Mouse (Mus musculus): ENCODE data around the gene Tbc1d10a. TPM values are rescaled to one million over a fixed set of nuclear protein-coding genes. Genes with fewer than 3 reads are reported as not detected.
A peak's percentile ranks its signal among the peaks of the same experiment; 100 is the strongest.
"Not testable (repeated sequence)": the region's sequence is repeated elsewhere in the genome, so short reads cannot be mapped to it uniquely, and the experiment has no call there.

Gene Tbc1d10a
- polyA plus RNA-seq, 3 experiments from 2014 or later: 14.3 to 20.5 (median 19.0) TPM

DNA sequence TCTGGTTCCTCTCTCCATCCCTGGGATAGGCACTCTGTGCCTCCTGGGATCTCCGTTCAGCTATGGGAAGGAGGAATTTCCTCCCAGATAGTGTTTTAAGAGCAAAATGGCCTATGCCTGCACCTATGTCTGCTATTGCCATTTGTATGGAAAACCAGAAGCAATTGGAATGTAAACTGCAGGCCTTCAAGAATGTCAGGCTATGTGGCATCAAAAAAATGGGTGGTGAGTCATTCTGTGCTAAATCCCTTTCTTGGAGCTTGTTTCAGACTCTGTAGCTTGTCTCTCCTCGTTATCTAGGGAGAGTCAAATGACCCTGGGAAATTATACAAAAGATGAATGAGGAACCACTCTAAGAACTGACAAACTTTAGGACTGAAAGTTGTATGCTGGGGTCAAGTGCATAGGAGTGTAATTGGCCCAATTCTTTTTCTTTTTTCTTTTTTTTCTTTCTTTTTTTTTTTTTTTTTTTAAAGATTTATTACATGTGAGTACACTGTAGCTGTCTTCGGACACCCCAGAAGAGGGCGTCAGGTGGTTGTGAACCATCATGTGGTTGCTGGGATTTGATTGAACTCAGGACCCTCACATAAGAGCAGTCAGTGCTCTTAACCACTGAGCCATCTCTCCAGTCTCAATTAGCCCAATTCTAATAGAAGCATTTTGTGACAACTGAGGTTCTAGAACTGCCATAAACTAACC lies 2.2 kb upstream of the Tbc1d10a start:
- no peak for ATAC-seq

DNA sequence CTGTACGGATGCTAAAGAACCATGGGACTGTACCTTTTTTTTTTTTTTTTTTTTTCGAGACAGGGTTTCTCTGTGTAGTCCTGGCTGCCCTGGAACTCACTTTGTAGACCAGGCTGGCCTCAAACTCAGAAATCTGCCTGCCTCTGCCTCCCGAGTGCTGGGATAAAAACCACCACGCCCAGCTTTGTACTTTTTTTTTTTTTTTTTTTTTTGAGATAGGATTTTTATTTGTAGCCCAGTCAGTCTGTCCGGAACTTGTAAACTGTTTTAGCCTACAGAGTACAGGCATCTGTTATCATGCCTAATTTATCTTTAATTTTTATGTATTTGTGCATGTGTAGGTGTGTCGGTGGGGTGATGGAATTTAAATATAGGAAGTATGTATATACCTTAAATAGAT lies 1.1 kb upstream of the Tbc1d10a start:
- ATAC-seq: not testable (repeated sequence)

GRCm38 (mm10) chr11:4187318-4187700 lies 720 bp downstream of the Tbc1d10a start:
- no peak for ATAC-seq

GRCm38 (mm10) chr11:4189182-4189581 lies 2.6 kb downstream of the Tbc1d10a start:
- no peak for ATAC-seq

DNA sequence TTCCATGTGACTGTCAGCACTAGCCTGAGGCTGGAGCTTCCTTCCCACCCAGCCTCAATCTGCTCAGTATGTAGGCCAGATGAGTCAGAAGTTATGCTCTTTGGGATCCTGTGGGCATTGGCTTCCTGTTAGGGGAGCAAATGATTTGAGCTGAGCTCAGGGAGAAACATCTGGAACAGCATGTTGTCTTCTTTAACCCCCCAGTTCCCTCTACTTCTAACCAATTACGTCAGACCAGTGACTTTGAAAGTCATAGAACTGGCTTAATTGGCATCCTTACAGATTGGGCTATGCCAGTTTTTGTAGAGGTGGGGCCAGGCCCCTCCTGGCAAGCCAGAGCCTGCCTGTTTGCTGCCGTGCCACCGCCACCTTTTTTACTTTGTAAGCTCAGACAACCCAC lies 4.1 kb downstream of the Tbc1d10a start:
- ATAC-seq: no peak

DNA sequence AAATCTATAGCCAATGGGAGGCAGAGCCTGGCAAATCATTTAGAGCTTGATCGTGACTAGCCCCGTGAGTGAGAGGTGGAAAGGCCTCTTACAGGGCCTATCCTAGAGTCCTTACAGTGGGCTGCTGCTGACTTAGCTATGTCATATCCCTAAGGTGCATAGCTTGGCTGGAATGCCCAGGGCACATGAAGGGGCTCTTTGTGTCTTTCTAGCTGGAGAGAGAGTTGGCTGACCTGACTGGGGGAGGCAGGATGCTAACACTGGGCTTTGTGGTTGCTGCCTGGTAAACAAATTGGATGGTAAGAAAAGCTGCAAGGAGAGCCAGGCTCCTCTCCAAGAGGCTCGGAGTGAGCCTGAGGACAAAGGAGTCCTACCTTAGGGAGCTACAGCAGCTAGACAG lies 6.2 kb downstream of the Tbc1d10a start:
- ATAC-seq: no peak

- ATAC-seq: no peak
Observed at GRCm38 (mm10) chr11:4193420-4193819, 6.8 kb downstream of the Tbc1d10a start.

DNA sequence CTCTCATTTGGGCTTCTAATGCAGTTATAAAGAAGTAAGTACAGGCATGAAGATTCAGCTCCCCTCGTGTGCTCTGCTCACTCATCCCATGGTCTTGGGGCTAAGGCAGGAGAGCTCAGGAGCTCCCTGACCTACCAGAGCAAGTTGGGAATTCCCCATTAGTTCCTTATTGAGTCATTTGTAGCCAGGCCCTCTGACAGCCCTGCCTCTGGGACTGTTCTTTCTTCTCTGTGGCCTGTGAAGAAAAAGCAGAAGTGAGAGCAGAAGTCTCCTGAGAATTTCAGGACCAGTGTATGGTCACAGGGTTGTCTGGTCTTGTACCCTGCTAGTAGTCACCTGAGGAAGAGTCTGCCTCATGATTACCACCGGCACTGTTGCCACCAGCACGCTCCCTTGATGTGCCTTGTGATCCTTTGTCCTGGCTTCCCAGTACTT lies 9.0 kb downstream of the Tbc1d10a start:
- ATAC-seq: peak; percentile 76

GRCm38 (mm10) chr11:4196636-4197035 lies 10.0 kb downstream of the Tbc1d10a start:
- ATAC-seq: no peak

DNA sequence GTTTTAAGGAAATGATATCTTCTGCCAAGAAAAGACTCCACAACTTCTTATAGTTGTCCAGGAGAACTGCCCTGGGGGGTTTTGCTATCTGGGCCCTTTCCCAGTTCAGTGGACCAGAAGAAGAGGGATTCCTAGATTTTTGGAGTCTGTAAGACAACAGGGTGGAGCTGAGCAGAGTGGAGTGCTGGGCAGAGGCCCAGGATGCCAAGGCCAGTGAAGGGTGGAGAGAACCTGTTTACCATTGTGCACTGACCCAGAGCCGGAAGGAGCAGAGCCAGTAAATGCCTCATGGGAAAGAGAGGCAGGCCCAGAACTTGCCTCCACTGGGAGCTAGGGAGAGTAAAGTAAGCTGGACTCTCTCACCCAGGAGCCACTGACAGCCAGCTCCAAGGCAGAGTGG lies 11.1 kb downstream of the Tbc1d10a start:
- ATAC-seq: no peak

DNA sequence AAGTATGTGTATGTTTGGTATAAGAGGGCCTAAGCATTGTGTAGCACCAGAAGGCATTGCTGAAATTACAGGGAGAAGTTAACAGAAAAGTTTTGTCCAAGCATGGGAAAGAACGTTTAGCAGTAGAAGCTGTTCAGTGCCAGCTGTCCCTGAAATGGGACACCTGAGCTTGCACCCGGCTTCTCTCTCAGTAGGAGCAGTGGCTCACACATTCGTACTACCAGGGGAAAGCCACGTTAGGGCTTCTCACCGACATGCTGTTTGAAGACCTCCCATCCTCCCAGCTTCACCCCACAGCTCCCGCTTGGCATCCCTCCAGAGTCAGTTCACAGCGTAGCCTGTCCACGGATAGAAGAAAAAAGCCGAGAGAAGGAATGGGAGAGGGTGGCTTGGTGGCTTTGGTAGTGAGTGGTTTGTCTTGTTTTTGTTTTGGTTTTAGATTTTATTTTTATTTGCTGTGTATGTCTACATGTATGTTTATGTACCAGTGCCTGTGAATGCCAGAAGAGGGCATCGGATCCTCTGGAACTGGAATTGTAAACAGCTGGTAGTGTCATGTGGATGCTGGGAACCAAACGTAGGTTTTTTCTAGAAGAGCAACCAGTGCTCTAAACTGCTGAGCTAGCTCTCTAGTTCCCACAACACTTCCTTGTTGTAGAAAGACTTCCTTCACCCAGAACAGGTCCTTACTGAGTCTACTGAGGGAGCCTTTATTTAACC lies 15.6 kb downstream of the Tbc1d10a start:
- ATAC-seq: no peak

DNA sequence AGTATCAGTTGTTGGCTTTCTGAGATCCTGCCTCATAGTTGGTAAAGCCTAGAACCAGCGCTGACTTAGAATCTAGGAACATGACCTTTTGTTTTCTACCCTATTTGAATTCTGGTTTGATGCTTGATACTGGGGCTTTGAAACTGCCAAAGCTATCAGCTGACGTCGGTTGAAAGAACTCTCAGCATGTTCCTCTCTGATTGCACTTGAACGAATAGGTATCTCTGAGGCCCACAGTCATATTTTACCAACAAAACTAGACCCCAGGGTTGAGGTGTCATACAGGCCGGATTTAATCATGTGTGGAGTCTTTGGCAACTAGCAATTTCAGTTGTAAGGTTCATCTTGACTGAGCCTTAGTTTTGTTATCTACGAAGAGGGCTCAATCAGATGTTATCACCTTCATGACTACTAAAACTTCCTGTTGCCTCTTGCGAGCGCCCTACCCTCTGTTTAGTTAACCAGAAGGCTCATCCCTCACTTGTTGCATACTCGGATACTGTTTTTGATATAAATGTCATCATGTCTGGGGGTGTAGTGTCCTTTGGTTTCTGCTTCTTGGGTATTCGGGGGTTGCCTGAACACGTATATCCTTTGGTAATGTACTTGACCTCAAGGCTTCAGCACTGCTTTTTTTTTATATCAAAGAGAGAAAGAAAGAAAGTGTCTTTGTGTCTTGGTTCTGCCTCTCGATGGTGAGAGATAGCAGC lies 16.6 kb downstream of the Tbc1d10a start:
- ATAC-seq: peak; percentile 67

DNA sequence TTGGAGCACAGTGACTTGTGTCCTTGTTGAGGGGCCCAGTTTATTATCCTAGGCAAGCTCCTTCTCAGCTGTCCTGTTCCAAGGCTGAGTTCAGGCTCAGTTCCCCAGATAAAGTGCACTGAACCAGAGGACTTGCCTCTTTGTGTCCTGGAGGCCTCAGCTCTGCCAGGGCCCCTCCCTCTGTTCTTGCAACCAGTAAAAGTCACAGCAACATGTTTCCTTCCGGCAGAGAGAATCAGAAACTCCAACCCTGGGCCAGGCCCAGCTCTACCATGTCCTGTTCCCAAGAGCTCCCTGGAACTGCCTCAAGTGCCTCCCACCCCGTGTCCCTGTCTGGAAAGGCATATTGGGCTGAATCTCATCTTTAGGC lies 17.1 kb downstream of the Tbc1d10a start:
- peak; percentile 57 for ATAC-seq

DNA sequence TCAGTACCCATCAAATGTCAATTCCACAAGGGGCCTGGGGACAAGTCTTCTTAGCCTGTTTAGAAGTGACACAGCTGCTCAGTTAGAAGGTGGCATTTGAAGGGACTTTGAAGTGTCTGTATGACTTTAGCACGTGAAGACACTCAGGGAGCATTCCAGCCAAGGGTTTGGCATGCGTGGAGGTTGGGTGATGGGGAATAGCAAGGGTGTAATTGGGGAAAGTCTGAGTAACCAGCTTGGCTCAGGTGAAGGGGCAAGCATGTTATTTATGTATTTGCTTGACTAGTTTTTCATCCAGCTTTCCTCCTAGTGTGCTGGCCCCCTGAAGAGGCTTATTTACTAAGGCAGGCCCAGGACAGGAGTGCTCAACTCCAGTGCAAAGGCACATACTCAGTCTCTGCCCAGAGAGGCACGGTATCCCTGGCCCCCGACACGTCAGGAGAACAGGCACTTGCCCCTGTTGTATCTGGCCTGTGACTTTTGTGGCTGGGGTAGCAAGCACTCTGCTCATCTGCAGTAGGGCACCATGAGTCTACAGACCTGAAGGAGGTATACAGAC lies 18.6 kb downstream of the Tbc1d10a start:
- ATAC-seq: no peak

DNA sequence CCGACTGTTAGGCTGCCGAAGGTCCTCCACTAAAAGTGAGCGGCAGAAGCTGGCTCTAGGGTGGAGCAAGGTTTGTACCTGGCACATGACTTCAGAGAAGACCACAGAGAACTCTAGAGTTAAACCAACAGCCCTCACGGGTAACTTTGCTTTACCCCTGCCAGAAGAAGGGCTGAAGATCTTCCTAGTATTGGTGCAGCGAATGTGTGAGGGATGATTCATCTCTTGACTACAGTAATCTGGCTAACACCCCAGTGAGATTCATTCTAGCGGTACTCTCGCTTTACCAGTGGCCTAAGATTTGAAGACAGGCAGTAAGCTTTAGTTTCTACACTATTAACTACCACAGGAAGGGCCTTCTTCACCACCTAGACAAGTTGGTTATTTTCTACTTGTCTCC lies 19.4 kb downstream of the Tbc1d10a start:
- peak; percentile 15 for ATAC-seq

DNA sequence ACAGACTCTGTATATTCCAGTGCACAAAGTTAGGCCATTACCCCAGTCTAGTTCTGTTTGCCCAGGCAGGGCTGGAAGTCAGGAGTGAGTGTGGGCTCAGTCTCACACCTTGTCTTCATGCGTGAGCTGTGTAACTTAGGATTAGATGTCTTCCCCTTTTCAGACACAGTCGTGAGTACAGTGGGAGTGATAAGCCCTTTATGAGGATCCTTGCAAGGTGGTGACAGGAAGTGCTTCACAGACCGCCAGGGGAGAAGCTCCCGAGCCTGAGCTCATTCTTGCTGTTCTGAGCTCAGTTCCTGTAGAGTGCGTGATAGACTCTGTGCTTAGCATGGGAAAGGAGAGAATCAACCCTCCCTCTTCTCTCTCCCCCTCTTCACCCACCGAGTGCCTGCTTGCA lies 20.0 kb downstream of the Tbc1d10a start:
- peak; percentile 66 for ATAC-seq

DNA sequence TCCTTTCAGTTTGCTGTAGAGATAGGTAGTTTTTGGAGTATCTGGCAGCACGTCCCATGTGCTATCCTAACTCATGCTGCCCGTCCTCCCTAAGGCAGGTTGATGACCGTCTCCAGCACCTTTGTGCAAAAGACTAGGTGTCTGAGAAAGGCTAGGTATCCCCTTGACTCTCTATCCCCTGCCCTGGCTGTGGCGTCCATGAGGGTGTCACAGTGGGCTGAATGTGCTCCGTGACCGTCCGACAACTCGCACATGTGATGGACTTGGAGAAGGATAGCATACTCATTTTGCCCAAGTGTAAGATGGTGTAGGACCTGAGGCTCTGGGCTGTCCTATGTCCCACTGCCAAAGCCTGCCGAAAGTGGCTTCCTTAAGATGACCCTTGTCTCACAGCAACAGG lies 21.1 kb downstream of the Tbc1d10a start:
- no peak for ATAC-seq

DNA sequence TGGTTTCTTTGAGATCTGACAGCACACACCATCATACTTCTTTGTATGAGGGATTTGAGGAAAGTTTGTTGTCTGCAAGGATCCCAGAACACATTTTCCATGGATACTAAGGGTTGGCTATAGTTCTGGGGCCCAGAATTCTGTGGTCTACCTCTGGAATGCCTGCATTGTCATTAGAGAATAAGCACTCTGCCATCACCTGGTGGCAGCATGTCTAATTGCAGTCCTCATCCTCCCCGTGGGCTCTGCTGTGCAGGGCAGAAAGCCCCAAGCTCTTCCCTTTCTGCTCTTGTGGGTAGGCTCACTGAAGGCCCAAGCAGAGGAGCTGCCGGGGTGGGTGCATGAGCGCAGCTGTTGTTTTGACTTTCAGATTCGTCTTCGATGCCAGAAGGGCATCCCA lies 23.0 kb downstream of the Tbc1d10a start:
- no peak for ATAC-seq

- no peak for ATAC-seq
Observed at GRCm38 (mm10) chr11:4210786-4211185, 24.2 kb downstream of the Tbc1d10a start.

DNA sequence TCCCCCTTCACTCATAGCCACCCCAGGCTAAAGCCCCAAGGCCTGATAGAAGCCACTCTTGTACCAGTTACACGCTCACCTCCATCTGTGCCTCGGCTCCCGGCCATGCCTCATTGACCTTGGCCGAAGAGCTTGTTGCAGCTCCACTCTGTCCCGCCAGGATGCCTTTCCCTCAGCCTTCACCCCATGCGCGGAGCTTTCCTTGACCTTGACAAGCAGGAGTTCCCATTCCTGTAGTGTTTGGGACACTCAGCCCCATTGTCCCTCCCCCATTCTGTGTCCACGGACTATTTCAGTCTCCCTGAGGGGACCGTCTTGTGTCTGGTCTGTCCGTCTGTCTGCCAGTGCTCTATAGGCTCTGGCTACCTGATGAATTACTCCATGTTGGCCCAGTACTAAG lies 26.5 kb downstream of the Tbc1d10a start:
- ATAC-seq: no peak

- ATAC-seq: no peak
Observed at GRCm38 (mm10) chr11:4214572-4214971, 28.0 kb downstream of the Tbc1d10a start.

GRCm38 (mm10) chr11:4215061-4215460 lies 28.5 kb downstream of the Tbc1d10a start:
- ATAC-seq: no peak

DNA sequence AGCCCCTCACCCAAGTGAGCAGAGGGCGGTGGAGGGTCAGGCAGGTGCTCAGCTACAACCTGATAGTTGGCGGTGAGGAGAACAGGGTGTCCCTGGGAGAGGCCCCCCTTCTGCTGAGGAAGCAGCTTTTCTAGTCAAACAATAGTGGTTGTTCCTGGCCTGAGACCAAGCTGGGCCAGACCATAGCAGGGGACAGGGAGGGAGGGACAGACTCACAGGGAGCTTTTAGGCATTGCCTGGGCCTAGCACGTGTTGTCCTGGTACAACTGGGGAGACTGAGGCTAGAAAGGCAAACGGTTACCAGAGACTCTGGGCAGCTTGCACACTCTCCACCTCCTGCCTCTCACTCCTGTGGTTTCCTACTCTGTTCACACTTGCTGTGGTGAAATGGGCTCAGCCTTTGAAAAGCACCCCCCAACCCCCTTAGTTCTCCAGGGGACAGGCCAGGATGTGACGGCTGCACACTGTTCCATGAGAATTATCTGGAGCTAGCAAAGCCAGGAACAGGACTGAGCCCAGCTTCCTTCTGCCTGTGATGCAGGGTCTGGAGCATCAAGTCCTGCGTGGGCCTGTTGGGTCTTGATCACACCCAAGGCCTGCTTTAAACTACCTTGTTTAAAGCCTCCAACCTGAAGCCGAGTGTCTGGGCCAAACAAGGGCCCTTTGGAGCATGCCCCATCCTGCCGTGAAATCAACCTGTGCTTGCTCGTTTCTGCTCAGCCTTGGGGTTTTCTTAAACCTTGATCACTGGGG lies 29.8 kb downstream of the Tbc1d10a start:
- ATAC-seq: no peak
